Mouse (Mus musculus): ENCODE results near the gene Nsmf.

The Nsmf gene

DNA sequence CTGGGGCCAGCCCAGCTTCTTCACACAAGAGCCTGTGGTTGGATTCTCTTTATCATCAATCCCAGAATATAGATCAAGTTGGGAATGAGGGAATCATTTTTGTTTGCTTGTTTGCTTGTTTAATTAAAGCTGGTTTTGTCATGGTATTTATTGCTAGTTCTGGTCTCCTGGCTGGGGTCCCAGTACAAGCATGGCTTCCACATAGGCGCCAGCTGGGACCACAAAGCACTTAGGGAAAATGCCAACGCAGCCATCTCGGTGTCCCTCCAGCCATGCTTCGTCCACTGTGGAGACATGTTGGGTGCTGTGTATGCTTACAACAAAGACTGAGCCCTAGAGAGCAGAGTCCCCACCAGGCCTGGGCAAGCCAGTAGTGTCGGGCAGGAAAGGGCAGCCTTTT lies 31.4 kb downstream of the Nsmf start:
- DNase-seq (ENCODE audit: low spot score), result no peak

DNA sequence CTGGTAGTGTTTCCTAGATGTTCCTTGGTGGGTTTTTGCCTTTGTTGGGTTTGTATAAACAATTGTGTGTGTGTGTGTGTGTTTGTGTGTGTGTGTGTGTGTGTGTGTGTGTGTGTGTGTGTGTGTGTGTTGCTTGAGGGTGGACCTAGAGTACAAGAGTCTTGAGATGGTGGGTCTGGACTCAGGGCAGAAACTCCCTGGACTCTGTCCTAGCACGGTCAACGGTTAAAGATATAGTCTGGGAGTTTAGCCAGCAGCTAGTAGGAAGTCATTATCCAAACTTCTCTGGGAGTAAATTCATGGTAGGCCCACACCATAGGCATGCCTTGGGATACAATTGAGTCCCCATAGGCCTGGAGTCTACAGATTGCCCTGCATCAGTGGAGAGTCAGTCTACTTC lies 33.7 kb downstream of the Nsmf start:
- no peak for DNase-seq (ENCODE audit: low spot score)

- no peak for DNase-seq (ENCODE audit: low spot score)
These were observed 34.5 kb downstream of the Nsmf start for GRCm38 (mm10) chr2:25088636-25089035.

- no peak for DNase-seq (ENCODE audit: low spot score)
These were observed 40.6 kb downstream of the Nsmf start for GRCm38 (mm10) chr2:25094785-25095108.

DNA sequence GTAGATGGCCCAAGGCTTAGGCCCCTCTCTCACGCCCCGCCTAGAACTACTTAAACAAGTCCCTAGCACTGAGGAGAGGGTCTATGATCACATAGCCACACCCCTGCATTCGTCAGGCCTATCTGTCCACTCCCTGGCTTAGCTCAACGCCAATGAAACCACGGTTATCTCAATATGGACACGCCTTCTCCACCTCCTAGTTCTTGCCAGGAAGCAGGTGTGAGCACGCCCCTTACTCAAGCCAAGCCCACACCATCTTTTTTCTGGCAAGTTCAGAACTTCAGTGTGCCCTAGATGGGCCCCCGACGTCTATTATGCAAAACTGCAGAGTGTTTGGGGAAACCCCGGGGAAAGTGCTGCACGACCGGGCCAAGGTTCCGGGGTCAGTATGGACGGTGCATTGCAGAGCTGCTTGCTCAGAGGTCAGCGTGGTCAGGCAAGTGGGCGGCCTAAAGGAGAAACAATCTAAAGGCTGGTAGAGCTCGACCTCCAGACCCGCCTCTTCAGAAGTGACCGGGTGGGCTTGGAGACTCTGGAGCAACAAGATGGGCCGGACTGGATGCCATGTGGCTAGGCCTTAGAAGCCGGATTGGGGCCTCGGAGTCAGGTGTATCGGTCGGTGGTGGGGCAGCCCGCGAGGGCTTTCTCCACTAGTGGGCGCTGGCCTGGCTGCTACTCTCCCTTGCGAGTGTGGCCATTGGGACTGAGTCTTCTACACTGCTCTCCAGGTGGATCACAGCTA lies 41.1 kb downstream of the Nsmf start, which contains the start of gene Noxa1:
TSS of gene Noxa1 (minus strand) at position 41 of the 742 bp plus-strand sequence.
- no peak for DNase-seq (ENCODE audit: low spot score)

DNA sequence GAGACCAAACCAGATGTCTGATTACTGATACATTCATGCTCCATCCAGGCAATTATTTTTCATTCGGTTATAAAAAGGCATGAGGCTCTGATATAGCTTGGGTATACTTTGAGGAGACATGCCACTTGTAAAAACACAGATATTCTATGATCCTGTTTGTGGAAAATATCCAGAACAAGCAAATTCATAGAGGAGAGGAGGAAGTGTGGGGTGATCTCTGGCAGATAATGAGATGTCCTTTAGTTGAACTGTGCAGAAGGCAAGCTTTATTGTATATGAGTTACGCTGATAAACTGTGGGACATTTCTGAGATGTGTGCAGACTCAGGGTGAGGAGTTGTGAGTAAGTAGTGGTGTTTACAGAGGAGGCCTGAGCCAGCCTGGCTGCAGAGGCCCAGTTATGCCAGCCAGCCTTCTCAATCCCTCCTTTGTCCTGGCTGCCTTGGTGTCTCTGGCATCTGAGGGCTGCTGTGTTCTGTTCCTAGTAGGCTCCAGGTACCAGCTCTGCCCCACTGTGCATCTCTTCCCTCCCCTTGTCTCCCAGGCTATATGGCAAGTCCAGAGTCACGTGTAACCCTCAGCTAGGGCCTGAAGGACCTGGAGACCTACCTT lies 44.0 kb downstream of the Nsmf start:
- DNase-seq (ENCODE audit: low spot score), result peak; percentile 38

GRCm38 (mm10) chr2:25098956-25099355 lies 44.8 kb downstream of the Nsmf start:
- DNase-seq (ENCODE audit: low spot score), result peak; percentile 55

DNA sequence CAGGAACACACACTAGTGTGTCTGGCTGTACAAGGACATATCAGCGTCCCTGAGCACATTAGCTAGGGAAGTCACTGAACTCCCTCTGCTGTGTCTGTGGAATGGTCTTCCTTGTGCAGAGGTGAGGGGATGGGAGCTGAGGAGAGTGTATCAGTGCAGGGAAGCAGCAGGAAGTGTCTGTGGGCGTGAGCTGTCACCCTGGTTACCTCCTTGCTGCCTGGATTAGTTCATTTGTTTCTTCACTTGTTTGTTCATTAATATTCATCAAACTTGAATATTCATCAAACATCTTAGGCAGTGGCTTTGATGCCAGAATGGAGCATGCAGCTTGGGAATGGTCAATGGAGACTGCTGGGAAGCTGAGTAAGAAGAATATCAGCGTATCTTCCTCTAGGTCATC lies 45.5 kb downstream of the Nsmf start:
- no peak for DNase-seq (ENCODE audit: low spot score)

- no peak for DNase-seq (ENCODE audit: low spot score)
These were observed 50.0 kb downstream of the Nsmf start for GRCm38 (mm10) chr2:25104122-25104521.

DNA sequence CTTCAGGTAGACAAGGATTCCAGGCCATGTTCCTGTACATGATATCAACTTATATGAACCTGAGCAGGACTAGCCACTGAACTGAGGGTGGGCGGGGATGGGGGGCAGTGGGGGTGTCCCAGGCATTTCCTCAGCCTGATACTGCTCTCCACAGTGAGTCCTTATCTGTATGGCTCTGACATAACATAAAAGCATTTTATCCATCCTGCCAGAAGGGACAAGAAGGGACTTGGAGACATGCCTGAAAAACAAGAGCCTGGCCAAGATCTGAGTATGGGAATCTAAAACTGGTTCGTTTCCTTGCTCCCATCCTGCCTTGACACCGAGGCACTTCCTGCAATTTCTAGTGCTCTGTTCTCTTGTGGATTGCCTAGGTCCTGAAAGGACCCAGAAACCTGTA lies 51.9 kb downstream of the Nsmf start:
- no peak for DNase-seq (ENCODE audit: low spot score)

- no peak for DNase-seq (ENCODE audit: low spot score)
These were observed 55.3 kb downstream of the Nsmf start for GRCm38 (mm10) chr2:25109487-25109886.

- DNase-seq (ENCODE audit: low spot score), result no peak
These were observed 56.5 kb downstream of the Nsmf start for GRCm38 (mm10) chr2:25110505-25111183.

DNA sequence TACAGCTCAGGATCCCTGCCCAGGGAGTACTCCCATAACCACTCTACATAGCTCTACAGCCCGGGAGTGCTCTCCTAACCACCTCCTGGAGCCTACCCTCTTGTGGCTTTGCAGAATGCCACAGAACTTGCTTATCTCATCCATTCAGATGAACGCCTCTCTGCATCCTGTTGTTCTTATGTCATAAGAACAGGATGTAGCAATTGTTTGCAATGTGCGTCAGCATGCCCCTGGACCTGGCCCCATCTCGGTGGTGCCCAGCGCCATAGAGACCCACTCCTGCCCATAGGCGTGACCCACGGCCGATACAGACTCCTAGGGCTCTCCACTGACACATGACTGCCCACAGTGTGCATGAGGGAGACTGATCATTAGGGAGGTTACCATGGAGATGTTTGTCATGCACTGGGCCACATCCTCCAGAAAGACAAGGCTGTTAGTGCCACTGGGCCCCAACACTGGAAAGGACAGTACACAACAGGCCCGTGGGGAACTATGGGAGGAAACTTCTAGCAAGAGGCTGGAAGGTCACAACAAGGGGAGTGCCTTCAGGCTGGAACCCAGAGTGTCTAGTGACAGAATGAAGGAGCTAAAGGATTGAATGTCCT lies 57.1 kb downstream of the Nsmf start:
- no peak for DNase-seq (ENCODE audit: low spot score)

All from layer of hippocampus, adult 11-12 months (tissue).